Mouse (Mus musculus) neutrophil, adult 5-6 weeks (primary cell): Measurements from ENCODE around the gene Cdk17. TPM values are rescaled to one million over a fixed set of nuclear protein-coding genes. Genes with fewer than 3 reads are reported as not detected.
"Not testable (repeated sequence)": the region's sequence is repeated elsewhere in the genome, so short reads cannot be mapped to it uniquely, and the experiment has no call there.

Experiments
- ATAC-seq: fragments of 151-379, 151-347 bp; 2 replicates; pipeline ENCODE4 v1.8.0; 2017; ENCODE audit warnings: mild to moderate bottlenecking, moderate TSS enrichment; ENCODE audit not compliant: insufficient number of reproducible peaks, poor library complexity, low FRiP score, severe bottlenecking; ENCODE audit errors: extremely low read depth
- total RNA-seq: library from RNA; stranded (forward); fragments of 200-1000 nt; gene quantifications from 2 replicates; pipeline ENCODE4 v1.2.3, GENCODE M21; 2017

Cdk17 gene
- total RNA-seq, 1 experiment from 2014 or later, result 126 TPM

DNA sequence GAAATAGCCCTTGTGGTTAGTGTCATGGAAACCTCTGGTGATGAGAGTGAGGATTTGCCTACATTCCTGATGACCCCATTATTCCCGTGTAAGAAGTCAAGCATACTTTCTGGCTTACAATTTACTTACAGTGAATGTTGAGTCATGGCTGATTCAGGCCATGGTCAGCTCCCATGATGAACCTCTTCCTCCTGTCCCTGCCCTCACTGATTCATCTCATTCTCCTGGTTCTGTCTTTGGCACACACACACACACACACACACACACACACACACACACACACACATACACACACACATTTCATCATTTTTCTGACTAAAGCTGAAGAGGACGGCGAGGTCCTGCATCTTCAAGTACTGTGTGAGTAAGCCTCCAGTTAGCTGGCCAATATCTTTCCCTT is 21.9 kb upstream of the Cdk17 start:
- no peak for ATAC-seq

DNA sequence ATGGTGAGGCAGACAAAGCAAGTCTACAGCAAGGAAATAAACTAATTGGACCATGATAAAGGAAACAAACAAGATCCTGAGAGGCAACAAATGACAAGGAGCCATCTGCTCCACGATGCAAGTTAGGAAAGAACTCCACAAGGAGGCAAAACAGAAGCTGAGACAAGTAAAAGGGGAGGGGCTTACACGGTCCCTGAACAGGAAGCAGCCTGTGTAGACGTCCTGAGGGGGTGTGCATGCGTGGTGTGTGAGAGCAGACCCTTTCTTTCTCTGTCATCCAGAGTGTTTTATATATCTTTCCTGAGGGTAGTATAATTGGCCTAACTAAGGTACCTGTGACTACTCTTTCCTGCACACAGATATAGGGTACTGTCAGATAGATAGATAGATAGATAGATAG is 19.9 kb upstream of the Cdk17 start:
- ATAC-seq, result no peak

DNA sequence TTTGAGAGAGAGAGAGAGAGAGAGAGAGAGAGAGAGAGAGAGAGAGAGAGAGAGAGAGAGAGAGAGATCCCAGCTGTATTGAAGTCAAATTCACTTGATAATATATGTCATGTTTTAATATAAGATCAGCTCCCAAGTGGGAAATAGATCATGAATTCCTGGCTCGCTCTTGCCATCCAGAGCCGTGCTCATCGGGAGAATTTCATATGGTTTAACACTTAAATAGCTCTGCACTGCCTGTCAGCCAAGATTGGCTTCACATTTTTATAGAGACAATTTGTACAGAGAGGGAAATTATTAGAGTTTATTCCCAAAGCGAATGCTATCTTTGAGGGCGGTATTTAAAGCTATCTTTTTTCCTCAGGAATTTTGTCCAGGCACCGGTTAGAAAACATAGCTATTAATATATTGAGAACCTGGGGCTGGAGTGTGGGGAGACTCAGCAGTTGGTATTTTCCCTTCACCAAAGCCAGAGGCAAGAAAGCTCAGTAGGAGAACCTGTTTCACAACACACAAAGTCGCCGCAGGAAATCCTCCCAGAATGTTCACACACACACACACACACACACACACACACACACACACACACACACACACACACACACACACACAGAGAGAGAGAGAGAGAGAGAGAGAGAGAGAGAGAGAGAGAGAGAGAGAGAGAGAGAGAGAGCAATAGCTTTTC is 17.9 kb upstream of the Cdk17 start:
- ATAC-seq, result no peak

DNA sequence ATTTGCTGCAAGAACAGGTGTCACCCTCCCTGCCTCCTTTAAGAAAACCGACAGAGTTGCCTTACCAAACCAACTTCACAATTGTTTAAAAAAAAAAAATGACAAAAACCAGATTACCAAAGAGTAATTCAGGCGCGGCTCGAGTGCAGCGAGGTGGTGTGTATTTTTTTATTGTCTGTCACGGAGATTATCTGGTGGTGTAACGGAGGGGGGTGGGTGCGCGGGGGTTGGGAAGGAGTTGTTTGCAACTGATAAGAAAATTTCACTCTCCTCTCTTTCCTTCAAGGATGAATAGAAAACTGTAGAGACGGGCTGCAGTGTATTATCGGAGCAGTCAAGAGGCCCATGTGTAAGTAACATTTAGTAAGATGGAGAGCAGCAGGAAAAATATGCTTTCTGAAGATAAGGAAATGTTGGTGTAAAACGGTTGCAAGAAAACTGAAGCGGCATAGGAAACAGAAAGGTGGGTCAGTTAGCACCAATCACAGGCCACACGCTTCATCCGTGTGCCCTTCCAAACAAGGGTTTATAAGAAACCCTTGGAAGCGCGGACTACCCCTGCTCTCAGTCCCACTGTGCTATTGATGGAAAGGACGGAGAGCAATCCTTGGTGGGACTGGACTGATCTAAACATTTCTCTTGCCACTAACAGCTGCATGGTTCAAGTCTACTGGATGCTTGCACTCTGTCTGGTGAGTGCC is 17.2 kb upstream of the Cdk17 start:
- no peak for ATAC-seq

DNA sequence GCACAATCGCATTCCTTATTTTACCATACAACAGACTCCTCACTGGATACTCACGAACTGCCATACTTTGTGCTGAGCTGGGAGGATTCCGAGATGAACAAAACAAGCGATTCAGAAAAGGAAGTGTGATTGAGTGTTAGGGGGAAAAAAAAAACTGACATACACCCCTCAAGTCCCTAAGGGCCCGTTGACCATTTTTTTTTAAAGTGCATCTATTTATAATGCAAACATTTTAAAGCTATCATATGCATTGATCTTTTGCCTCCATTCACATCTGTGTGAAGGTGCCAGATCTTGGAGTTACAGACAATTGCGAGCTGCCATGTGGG is 16.7 kb upstream of the Cdk17 start:
- ATAC-seq, result no peak

DNA sequence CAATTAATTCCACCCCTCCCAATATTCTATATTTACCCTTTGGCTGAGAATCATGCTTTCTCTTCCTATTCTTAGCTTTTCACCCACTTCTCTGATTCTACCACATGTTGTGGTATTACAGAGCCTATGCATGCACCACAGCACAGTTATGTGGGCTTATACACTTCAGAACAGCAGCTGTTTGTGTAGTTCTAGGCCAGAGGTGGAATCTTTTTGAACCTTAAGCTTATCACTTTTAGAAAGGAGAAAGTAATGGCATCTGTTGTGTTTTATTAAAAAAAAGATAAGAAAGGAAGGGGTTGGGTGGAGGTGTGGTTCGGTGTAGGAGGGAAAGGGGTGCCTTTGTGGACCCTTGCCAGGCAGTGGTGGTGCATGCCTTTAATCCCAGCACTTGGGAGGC is 16.1 kb upstream of the Cdk17 start:
- no peak for ATAC-seq

DNA sequence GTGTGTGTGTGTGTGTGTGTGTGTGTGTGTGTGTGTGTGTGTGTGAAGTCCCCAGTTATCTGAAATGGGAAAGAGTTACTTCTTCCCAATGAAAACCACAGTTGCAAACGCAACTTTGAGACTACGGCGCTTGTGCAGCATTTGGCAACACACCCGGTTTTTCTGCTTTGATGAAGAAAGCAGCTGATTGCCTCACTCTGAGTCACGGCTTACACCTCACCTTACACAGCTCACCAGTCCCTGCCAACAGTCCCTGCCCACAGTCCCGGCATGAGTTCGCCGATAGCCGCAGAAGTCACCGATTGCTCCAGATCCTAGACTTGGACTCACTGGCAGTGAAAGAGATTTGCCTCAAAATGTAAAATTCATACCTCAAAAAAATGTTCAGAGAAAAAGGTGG is 15.6 kb upstream of the Cdk17 start:
- peak; percentile 89 for ATAC-seq

DNA sequence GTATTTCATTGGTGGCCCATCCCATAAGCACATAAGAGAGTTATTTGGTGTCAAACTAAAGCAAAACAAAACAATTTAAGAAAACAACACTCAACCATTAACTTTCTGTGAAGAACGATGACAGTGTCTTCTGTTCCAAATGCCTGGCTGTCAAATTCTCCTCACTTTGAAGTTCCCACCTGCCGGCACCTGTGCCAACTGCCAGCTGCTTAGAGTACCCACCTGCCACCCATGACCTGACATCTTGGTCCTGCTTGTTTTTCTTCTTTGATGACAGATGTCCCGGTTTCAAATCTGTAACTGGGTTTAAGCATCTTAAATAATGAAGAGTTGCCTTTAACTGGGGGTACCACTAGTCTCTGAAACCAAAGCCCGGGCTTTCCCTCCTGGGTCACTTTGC is 14.1 kb upstream of the Cdk17 start:
- ATAC-seq, result no peak

DNA sequence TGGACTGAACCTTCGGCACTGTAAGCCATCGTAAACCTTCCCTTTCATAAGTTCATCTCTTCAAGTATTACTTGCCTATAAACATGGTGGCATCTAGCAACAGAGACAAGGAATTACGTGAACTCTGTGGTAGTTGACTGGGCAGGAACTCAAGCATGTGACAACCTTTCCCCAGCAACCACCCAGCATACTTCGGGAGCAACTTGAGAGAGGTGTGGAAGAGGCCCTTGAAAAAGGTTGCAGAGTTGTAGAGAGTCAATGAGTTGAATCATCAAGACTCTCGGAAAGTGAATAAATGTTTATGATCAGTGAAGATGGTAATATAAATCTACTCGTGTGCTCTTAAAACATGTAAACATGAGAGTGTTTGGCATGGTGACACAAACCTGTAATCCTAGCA is 13.0 kb upstream of the Cdk17 start:
- ATAC-seq, result no peak

DNA sequence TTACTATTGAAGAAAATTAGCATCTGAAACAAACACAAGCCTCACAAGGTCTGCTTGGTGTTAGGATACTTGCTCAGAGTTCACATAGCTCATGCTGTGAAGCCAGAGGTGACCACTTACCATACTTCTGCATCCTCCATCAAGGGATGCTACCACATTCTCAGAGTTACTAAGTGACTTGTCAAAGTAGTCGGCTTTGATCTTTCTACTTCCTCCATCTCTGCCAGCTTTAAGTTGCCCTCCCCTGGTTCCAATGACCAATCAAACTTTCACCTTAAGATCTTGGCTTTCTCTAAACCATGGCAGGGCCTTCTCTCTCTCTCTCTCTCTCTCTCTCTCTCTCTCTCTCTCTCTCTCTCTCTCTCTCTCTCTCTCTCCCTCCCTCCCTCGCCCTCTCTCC is 11.1 kb upstream of the Cdk17 start:
- peak; percentile 43; the same call in 1 of the 2 replicates for ATAC-seq

DNA sequence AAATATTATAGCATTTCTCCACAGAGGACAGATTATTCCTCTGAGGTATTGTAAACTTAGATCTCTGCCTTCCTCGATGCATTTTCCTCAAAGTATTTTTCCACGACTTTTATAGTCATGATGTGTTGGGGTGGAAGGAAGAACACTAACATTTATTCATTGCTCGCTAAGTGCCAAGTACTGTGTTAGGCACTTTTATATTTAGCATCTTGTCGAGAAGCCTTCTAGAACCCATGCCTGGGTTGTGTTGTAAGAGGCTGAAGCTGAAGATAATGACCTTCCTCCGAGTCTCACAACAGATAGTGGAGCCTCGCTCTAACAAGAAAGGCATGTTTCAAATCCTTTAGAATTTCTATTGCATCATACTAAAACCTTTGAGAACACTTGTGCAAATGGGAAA is 8.9 kb upstream of the Cdk17 start:
- no peak for ATAC-seq

DNA sequence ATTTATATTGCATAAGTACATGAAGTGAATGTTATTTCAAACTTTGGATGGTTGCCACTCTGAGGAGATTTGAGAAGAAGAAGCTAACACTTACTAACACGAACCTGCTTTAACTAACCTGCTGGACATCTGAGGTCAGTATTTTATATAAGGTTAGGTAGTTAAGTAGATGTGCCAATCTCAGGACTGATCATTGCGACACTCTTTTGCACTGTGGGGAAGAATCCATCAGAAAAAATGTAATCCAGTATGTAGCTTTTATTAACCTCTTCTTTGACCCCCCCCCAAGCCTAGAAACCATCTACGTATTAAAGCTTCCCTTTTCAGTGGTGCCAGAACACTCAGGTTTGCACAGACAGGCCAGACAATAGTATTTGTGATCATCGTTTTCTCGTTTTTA is 8.0 kb upstream of the Cdk17 start:
- no peak for ATAC-seq

DNA sequence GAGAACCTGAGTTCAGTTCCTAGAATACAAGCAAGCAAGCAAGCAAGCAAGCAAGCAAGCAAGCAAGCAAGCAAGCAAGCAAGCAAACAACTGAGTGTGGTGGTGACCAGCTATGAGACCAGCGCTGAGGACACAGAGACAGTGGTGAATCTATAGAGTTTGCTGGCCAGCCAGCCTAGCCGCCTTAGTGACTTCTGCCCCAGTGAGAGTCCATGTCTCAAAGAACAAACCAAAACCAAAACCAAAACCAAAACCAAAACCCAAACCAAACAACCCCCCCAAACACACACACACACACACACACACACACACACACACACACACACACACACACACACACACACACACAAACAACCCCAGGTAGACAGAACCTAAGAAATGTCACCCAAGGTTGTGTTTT is 7.3 kb upstream of the Cdk17 start:
- ATAC-seq, result not testable (repeated sequence)

DNA sequence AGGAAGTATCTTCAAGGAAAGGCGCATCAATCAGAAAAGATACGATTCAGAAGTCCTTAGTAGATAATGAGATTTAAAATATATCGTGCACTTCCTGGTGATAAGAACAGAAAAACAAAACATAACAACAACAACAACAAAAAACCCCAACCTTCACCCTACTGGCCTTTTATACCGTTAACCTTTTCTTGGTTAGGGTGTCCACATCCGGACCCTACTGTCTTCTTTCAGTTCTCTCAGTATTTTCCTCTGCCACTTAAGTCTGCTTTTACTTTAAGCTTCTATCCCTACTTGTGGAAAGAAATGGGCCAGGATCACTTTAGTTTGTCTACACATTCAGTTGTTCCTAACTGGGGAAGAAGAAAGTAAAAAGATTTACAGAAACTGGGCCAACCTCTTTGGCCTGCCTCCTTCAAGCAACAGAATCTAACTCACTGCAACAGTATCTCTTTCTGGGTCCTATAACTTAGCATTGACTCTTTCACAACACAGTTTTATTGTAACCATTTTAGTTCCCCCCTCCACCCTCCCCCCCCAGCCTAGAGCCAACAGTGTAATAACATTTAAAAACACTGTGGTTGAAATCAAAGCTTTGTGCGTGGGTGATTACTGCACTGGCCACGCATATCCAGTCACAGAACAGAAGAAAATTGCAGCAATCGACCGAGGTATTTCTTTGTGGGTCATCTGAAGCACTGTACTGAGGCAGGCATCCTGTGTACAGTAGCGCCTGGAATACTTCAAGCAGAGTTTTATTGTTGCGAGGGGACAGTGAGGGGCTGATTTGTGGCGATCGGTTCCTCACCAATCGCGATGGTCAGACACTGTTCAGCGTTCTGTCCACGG is 801 bp upstream of the Cdk17 start:
- peak; percentile 7; the same call in 1 of the 2 replicates for ATAC-seq

DNA sequence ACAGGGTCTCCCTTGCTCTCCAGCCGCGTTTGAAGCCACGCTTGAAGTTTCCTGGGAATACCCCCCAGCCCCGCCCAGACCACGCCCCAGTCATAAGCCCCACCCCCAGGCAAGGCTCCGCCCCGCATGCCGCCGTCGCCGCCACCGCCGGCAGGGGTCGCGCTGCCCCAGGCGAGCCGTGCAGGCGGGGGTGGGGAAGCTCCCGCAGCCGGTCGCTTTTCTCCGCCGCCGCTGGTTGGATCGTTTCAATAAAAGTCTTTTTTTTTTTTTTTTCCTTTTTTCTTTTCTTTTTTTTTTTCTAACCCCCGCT is 223 bp upstream of the Cdk17 start:
- ATAC-seq, result peak; percentile 62

DNA sequence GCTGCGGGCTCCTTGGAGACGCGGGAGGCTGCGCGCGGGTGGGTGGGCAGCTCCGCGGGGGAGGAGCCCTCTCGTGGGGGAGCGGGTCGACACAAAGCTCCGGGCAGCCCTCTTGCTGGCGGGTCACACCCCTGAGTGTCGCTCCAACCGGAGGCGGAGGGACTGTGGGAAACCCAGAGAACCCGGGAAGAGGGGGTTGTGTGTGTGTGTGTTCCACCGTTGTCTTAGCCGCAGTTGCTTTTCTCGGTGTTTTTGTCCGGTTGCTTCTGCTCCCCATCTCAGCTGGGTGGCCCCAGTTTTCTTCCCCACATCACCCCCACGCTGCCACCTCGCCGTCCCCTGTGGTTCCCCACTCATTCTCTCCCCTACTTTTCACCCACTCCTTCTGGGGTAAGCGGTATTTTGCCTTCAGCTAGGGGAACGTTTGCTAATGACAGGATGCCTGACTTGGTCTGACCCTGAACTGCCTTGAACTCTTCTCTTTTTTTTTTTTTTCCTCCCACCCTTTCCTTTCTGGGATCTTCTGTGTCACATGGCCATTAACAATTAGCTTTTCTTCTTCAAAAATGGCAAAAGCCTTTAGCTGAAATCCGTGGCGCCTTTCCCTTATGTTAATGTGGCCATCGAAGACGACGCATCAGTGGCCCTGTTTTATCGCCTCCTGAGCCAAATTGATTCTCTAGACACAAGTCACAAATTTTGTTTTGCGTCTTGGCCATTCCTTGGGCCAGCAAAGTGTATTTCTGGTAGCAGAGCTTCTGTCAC is 1.0 kb downstream of the Cdk17 start:
- ATAC-seq, result peak; percentile 36; the same call in 1 of the 2 replicates

DNA sequence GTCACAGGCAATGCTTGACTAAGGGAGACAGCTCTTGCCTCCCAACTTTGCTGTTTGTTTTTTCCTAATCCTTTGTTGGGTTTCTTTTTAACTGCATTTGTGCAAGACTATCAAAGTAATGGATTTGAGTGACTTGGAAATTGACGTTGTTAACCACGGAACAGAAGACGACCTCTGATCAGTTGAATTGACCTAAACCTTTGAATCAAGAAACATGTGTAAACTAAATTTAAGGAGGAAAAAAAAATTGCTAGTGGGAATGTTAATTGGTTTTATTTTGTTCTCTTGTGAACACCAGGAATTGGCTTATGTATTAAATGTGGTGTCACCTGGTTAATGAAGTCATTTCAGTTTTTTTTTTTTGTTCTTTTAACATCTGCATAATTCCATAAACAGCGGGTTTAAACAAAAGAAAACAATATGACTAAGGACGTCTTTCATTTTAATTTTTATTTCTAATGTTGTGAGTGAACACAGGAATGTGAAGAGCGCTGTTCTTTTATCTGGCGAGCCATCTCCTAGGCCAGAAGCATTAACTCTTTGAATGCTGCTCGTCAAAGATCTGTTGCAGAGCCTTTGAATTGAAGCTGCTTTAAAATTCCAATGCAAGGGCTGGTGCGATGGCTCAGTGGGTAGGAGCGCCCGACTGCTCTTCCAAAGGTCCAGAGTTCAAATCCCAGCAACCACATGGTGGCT is 1.7 kb downstream of the Cdk17 start:
- no peak for ATAC-seq

DNA sequence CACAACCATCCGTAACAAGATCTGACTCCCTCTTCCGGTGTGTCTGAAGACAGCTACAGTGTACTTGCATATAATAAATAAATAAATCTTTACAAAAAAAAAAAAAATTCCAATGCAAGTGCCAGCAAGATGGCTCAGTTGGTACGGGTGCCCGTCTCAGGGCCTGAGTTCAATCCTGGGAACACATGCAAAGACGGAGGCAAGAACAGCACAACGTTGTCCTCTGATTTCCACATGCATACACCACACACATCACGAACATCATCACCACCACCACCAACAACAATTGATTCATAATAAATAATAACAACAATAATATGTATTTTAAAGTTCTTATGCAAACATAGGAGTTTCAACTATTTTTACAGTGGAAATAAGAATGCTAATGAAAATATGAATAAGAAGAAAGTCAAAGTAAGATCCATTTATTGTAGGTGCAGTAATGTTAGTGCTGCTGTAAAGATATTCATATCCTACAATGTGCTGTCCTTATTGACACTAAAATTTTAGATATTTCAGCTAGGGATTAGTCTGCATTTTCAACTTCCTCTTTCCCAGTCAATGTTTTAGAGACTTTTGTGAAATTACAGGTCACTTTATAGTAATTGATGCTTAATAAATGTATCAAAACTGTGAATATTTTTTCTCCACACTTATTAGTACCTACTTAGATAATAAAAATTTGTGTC is 2.4 kb downstream of the Cdk17 start:
- no peak for ATAC-seq
